Mouse (Mus musculus) MEL (cell line): Measurements from ENCODE around the gene U2af2. TPM values are rescaled to one million over a fixed set of nuclear protein-coding genes. Genes with fewer than 3 reads are reported as not detected.

Experiments
- DNase-seq: peaks from one replicate; pipeline ENCODE4 v3.0.0; 2011; ENCODE audit warnings: low read depth, low spot score
- H3K27ac ChIP-seq: 2 replicates; pipeline ENCODE4 v1.5.1; 2012; ENCODE audit warnings: low read depth, mild to moderate bottlenecking, control low read depth, low read length, moderate library complexity; ENCODE audit not compliant: control insufficient read depth
- H3K27me3 ChIP-seq, 2 experiments: fragments of 150-350 bp in 1 of 2; sonication (generic) in 1 of 2; 2 replicates each; pipeline ENCODE4 v1.6.1; 2012; ENCODE audit warnings: low read length in 2 of 2, mild to moderate bottlenecking in 2 of 2, improper control_type of control experiment in 1 of 2, moderate library complexity in 1 of 2; ENCODE audit not compliant: insufficient read depth in 2 of 2, control insufficient read depth in 1 of 2
- H3K36me3 ChIP-seq, 2 experiments: 2 replicates each; pipeline ENCODE4 v1.6.1; 2012 to 2014; ENCODE audit warnings: low read length in 2 of 2, improper control_type of control experiment in 1 of 2, inconsistent platforms in 1 of 2, mild to moderate bottlenecking in 1 of 2; ENCODE audit not compliant: insufficient read depth in 2 of 2, control insufficient read depth in 1 of 2
- H3K4me1 ChIP-seq, 2 experiments: fragments of 150-350 bp in 1 of 2; sonication (generic) in 1 of 2; 2 replicates each; pipeline ENCODE4 v1.6.1; 2012; ENCODE audit warnings: low read length in 2 of 2, improper control_type of control experiment in 1 of 2, mild to moderate bottlenecking in 1 of 2; ENCODE audit not compliant: insufficient read depth in 2 of 2, control insufficient read depth in 1 of 2
- H3K4me3 ChIP-seq, 2 experiments: fragments of 150-350 bp in 1 of 2; sonication (generic) in 1 of 2; 2 replicates each; pipeline ENCODE4 v1.5.1; 2012; ENCODE audit warnings: low read depth in 2 of 2, low read length in 2 of 2, mild to moderate bottlenecking in 2 of 2, moderate library complexity in 2 of 2, control low read depth in 1 of 2, improper control_type of control experiment in 1 of 2; ENCODE audit not compliant: control insufficient read depth in 1 of 2, insufficient read depth in 1 of 2
- H3K79me2 ChIP-seq: 2 replicates; pipeline ENCODE4 v1.6.1; 2012; ENCODE audit warnings: mild to moderate bottlenecking, low read length, moderate library complexity; ENCODE audit not compliant: control insufficient read depth, poor library complexity, insufficient read depth
- H3K9ac ChIP-seq: 2 replicates; pipeline ENCODE4 v1.6.1; 2012; ENCODE audit warnings: low read depth, mild to moderate bottlenecking, control low read depth, low read length, moderate library complexity; ENCODE audit not compliant: control insufficient read depth, poor library complexity, severe bottlenecking
- H3K9me3 ChIP-seq: fragments of 150-350 bp; sonication (generic); replicated peaks from 2 replicates; pipeline ENCODE4 v1.6.1; 2012; ENCODE audit warnings: mild to moderate bottlenecking, low read length, improper control_type of control experiment, moderate library complexity; ENCODE audit not compliant: insufficient read depth
- BHLHE40 ChIP-seq: IDR thresholded peaks from 2 replicates; pipeline ENCODE4 v1.6.1; 2012; ENCODE audit warnings: low read depth, mild to moderate bottlenecking, inconsistent platforms, low read length, improper control_type of control experiment, borderline replicate concordance
- E2F4 ChIP-seq: IDR thresholded peaks from 2 replicates; pipeline ENCODE4 v1.6.1; 2011; ENCODE audit warnings: low read depth, low read length, improper control_type of control experiment, borderline replicate concordance
- EP300 ChIP-seq, 2 experiments: IDR thresholded peaks; 2 replicates each; pipeline ENCODE4 v1.6.1; 2011; ENCODE audit warnings: improper control_type of control experiment in 2 of 2, low read length in 2 of 2, low read depth in 1 of 2, mild to moderate bottlenecking in 1 of 2
- ETS1 ChIP-seq: IDR thresholded peaks from 2 replicates; pipeline ENCODE4 v1.6.1; 2012; ENCODE audit warnings: low read depth, mild to moderate bottlenecking, inconsistent platforms, low read length, improper control_type of control experiment, moderate library complexity
- GABPA ChIP-seq: IDR thresholded peaks from 2 replicates; pipeline ENCODE4 v1.6.1; 2012; ENCODE audit warnings: low read depth, mild to moderate bottlenecking, inconsistent platforms, low read length, improper control_type of control experiment, moderate library complexity
- GATA1 ChIP-seq: IDR thresholded peaks from 2 replicates; pipeline ENCODE4 v1.6.1; 2011; ENCODE audit warnings: low read depth, low read length, improper control_type of control experiment
- KAT2A ChIP-seq: conservative IDR thresholded peaks from 2 replicates; pipeline ENCODE4 v1.6.1; 2012; ENCODE audit warnings: low read depth, low read length, improper control_type of control experiment, inconsistent platforms
- MAX ChIP-seq: IDR thresholded peaks from 2 replicates; pipeline ENCODE4 v1.6.1; 2011; ENCODE audit warnings: low read length, improper control_type of control experiment
- MEF2A ChIP-seq: IDR thresholded peaks from 2 replicates; pipeline ENCODE4 v1.6.1; 2014; ENCODE audit warnings: low read depth, mild to moderate bottlenecking, inconsistent platforms, low read length, improper control_type of control experiment; ENCODE audit not compliant: poor library complexity, insufficient replicate concordance, severe bottlenecking; ENCODE audit errors: extremely low read depth
- MXI1 ChIP-seq: IDR thresholded peaks from 2 replicates; pipeline ENCODE4 v1.6.1; 2011; ENCODE audit warnings: mild to moderate bottlenecking, low read depth, low read length, improper control_type of control experiment
- MYB ChIP-seq: IDR thresholded peaks from 2 replicates; pipeline ENCODE4 v1.6.1; 2011; ENCODE audit warnings: mild to moderate bottlenecking, low read depth, low read length, improper control_type of control experiment
- POLR2AphosphoS2 ChIP-seq: IDR thresholded peaks from 2 replicates; pipeline ENCODE4 v1.6.1; 2011; ENCODE audit warnings: low read length, improper control_type of control experiment
- POLR2AphosphoS5 ChIP-seq: IDR thresholded peaks from 2 replicates; pipeline ENCODE4 v1.6.1; 2012; ENCODE audit warnings: low read depth, borderline replicate concordance, mild to moderate bottlenecking, inconsistent platforms, low read length, moderate library complexity, mixed read lengths
- SIN3A ChIP-seq: IDR thresholded peaks from 2 replicates; pipeline ENCODE4 v1.6.1; 2012; ENCODE audit warnings: low read length, improper control_type of control experiment, inconsistent platforms
- SMC3 ChIP-seq: IDR thresholded peaks from 2 replicates; pipeline ENCODE4 v1.6.1; 2011; ENCODE audit warnings: low read depth, low read length, improper control_type of control experiment
- TBP ChIP-seq: IDR thresholded peaks from 2 replicates; pipeline ENCODE4 v1.8.0; 2011; ENCODE audit warnings: low read depth, low read length, improper control_type of control experiment
- UBTF ChIP-seq: IDR thresholded peaks from 2 replicates; pipeline ENCODE4 v1.6.1; 2012; ENCODE audit warnings: low read depth, mild to moderate bottlenecking, inconsistent platforms, low read length, improper control_type of control experiment, moderate library complexity, borderline replicate concordance; ENCODE audit not compliant: insufficient read depth
- USF2 ChIP-seq, 2 experiments: IDR thresholded peaks; 2 replicates each; pipeline ENCODE4 v1.6.1; 2011 to 2012; ENCODE audit warnings: improper control_type of control experiment in 2 of 2, low read length in 2 of 2, borderline replicate concordance in 1 of 2, inconsistent platforms in 1 of 2, low read depth in 1 of 2, mild to moderate bottlenecking in 1 of 2; ENCODE audit not compliant: insufficient read depth in 1 of 2
- ZKSCAN1 ChIP-seq: IDR thresholded peaks from 2 replicates; pipeline ENCODE4 v1.6.1; 2012; ENCODE audit warnings: low read depth, mild to moderate bottlenecking, inconsistent platforms, low read length, improper control_type of control experiment, moderate library complexity
- ZMIZ1 ChIP-seq: IDR thresholded peaks from 2 replicates; pipeline ENCODE4 v1.6.1; 2012; ENCODE audit warnings: low read depth, mild to moderate bottlenecking, inconsistent platforms, low read length, improper control_type of control experiment, moderate library complexity
- polyA plus RNA-seq, 2 experiments: library from polyadenylated mRNA; stranded (reverse) in 1 of 2; unstranded in 1 of 2; fragments of >175 nt in 1 of 2; fragments of >200 nt in 1 of 2; gene quantifications; 2 replicates each; pipeline versions ENCODE4 v1.2.1 to v1.2.4; 2012; ENCODE audit warnings: low replicate concordance in 2 of 2, low read depth in 1 of 2; ENCODE audit not compliant: insufficient read length in 2 of 2, insufficient read depth in 1 of 2, missing spikeins in 1 of 2
- total RNA-seq: library from RNA; depleted of rRNA; stranded (reverse); fragments of 300-350 nt; gene quantifications from 2 replicates; pipeline ENCODE4 v1.2.3, GENCODE M21; 2012

The U2af2 gene
- total and polyA plus RNA-seq, 3 experiments = 311 to 491 (median 477) TPM

DNA sequence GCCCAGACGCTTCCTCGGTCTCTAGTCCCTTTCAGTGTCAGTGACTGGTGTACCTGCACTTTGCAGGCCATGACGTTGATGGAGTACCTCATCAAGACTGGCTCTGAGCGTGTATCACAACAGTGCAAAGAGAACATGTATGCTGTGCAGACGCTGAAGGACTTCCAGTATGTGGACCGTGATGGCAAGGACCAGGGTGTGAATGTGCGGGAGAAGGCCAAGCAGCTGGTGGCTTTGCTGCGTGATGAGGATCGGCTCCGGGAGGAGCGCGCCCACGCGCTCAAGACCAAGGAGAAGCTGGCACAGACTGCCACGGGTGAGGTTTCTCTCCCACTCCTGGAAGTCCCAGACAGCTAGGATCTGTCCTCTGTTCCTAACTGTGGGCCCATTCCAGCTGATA, 27.9 kb downstream of the U2af2 start:
- H3K27me3 ChIP-seq = no peaks in the 10 kb centered on the region
- peaks cover 0 to 8% of the 10 kb centered on the region in 2 experiments; a peak in 3 of 4 replicates for H3K4me1 ChIP-seq
- no peak for DNase-seq
- H3K4me3 ChIP-seq = no peak overlapping the region
- H3K9ac ChIP-seq = no peak overlapping the region
- H3K79me2 ChIP-seq = peaks cover 27% of the 10 kb centered on the region
- H3K9me3 ChIP-seq = no peaks in the 10 kb centered on the region
- peaks cover 9 to 19% of the 10 kb centered on the region in 2 experiments for H3K36me3 ChIP-seq
- TF ChIP-seq KAT2A = no peak
- no peak for TF ChIP-seq ZKSCAN1
- TF ChIP-seq GATA1 = no peak
- no peak for TF ChIP-seq SIN3A
- no peak for TF ChIP-seq E2F4
- TF ChIP-seq MYB = no peak
- no peak for TF ChIP-seq EP300 (IDR thresholded peaks at IDR 0.05; ENCODE audit: low read depth in 1 of 2, low read length in 2 of 2)
- no peak for TF ChIP-seq MEF2A
- TF ChIP-seq GABPA = no peak
- TF ChIP-seq TBP = no peak
- no peak for TF ChIP-seq ZMIZ1
- TF ChIP-seq MXI1 = no peak
- TF ChIP-seq BHLHE40 = no peak
- no peak for TF ChIP-seq SMC3
- TF ChIP-seq USF2 (IDR thresholded peaks at IDR 0.05; ENCODE audit: borderline replicate concordance in 1 of 2, insufficient read depth in 1 of 2, low read depth in 1 of 2, low read length in 2 of 2) = no peak
- TF ChIP-seq POLR2AphosphoS5 = no peak
- no peak for TF ChIP-seq POLR2AphosphoS2
- no peak overlapping the region for H3K27ac ChIP-seq

DNA sequence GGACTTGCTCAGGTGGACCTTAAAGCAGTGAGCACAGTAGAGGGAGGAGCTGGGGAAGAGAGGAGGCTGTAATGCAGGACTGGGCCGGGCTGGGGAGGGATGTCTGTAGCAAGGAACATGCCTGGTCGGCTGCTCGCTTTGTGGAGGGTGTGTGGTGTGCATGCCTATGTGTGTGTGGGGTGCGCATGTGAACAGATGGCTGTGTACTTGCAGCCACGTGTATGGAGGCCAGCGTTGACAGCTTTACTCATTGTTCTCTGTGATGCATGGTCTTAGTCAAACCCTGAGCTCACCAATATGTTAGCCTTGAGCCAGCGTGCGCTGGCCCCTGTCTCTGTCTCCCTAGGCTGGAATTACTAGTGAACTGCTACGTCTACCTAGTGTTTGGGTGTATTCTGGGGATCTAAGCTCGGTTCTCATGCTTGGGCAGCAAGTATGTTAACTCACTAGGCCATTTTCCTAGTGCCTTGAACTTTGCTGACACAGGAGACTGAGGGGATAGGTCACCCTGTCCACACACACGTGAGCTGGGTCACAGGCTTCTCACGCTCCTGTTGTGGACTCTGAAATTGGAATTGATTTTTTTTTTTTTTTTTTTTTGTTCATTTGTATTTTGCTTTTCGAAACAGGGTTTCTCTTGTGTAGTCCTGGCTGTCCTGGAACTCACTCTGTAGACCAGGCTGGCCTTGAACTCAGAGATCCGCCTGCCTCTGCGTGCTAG, 29.2 kb downstream of the U2af2 start:
- TF ChIP-seq MAX (no peak), POLR2AphosphoS2 (no peak), UBTF (no peak), ETS1 (no peak)
- H3K36me3 ChIP-seq = peaks cover 0 to 19% of the 10 kb centered on the region in 2 experiments; a peak in 2 of 4 replicates
- H3K27me3 ChIP-seq = no peaks in the 10 kb centered on the region

More for the DNA sequence above, 29.2 kb downstream of the U2af2 start:
- Histone ChIP-seq H3K4me3 (no peak overlapping the region), H3K79me2 (peaks cover 21% of the 10 kb centered on the region), H3K27ac (no peak overlapping the region), H3K4me1 (no peaks in the 10 kb centered on the region), H3K9me3 (no peaks in the 10 kb centered on the region), H3K9ac (no peak overlapping the region)
- no peak for DNase-seq
